Mouse (Mus musculus): Measurements from ENCODE around the gene Fbxw7.

Fbxw7 gene

GRCm38 (mm10) chr3:84814762-84815381 lies at the start of gene Fbxw7:
TSS of gene Fbxw7 (plus strand) at chr3:84815268.
- DNase-seq, result peak; percentile 3

DNA sequence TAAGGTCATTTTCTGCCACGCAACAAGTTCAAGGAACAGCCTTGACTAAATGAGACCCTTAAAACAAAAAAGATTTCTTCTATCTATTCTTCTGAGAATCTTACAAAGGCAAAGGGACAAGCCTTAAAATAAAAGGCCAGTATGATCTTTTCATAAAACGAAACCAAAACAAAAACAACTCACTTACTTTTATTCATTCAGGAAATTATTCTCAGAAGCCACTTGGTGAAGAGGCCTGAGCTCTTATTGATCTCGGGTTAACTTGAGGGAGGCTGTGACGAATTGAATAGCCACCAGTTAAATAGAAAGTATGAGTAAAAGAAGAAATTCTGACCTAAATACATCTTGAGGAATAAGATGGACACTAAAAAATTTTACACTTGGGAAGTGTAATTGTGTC lies 46.1 kb upstream of the Fbxw7 start:
- no peak for DNase-seq

DNA sequence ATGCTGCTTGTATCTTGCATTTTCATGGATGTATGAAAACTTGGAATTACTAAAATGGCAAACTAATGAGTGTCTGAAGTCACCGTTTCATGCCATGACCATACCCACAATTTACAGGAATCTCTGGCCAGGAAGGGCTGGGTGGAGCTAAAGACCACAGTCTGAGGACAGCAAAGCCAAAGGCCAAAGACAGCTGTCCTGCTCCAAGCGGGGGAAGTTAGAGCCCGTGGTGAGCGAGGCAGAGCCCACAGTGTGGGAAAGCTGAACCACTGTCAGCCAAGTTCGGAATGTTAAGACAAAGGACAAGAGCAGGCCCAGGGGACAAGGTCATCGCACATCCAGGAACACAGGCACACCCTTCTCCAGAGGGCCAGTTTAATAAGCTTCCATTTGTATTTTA lies 45.7 kb upstream of the Fbxw7 start:
- no peak for DNase-seq

DNA sequence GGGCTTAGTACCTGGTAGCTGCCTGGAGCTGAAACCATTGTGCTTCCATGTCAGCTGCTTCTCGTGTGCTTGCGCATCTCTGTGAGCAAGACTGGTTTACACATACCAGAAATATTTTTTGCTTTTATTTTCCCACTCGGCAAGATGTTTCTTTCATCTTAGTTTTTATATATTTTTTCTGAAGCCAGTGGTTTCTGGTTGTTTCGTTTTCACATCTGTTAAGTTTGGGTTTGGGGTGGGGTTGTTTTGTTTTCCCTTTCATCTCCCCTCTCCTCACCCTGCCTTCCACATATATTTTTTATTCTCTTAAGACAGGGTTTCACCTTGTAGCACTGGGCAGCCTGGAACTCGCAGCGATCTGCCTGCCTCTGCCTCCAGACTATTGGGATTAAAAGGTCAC lies 44.5 kb upstream of the Fbxw7 start:
- DNase-seq, result no peak

DNA sequence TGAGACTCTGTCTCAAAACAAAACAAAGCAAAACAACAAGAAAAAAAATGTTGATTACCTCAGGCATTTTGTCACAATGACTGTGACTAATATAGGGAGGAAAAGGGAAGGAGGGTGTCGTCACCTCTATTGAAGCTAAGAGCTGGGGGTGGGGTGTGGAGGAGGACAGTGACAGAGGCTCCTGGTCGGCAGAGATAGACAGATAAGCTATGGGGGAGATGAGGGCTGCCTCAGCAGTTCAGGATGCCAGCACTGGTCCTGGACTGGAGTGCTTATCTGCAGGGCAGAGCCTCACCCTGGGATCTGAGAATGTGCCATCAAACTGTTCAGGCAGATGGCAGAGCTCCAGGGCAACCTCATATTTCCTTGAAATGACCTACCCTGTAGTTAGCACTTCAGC lies 43.1 kb upstream of the Fbxw7 start:
- no peak for DNase-seq

GRCm38 (mm10) chr3:84774246-84775066 lies 40.6 kb upstream of the Fbxw7 start:
- DNase-seq, result no peak

GRCm38 (mm10) chr3:84775067-84775423 lies 40.0 kb upstream of the Fbxw7 start:
- no peak for DNase-seq

GRCm38 (mm10) chr3:84775577-84775976 lies 39.5 kb upstream of the Fbxw7 start:
- DNase-seq, result no peak

DNA sequence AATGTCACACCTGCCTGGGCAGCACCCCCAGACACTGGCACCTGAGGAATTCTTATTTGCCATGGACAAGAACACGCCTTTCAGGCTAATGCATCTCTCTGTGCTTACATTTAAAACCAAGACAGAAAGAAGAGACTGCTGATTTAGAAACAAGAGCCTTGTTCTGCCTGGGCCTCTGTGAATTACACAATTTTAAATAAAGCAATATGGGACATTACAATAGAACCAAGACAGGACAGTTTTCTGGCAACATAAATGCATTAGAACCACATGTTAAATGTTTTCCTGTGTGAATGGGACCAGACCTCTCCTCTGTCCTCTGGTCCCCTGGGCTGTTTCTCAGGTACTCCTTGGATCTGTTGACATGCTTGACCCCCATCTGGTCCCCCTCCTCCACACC lies 39.0 kb upstream of the Fbxw7 start:
- DNase-seq, result no peak

DNA sequence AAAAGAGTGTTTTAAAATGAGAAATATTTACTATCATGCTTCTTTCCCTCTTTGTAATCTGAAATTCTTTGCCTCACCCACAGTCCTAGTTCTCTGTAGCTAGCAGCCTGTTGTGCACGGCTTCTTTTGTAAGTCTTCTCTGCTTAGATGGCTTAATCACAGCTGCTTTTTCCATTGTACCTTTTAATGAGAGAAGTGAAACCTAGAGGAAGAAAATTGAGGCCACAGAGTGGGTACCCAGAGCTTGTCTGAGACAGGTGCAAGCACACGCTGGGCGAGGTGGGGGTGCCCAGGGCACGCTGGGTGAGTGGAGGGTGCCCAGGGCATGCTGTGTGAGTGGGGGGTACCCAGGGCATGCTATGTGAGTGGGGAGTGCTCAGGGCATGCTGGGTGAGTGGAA lies 27.2 kb upstream of the Fbxw7 start:
- DNase-seq, result no peak

DNA sequence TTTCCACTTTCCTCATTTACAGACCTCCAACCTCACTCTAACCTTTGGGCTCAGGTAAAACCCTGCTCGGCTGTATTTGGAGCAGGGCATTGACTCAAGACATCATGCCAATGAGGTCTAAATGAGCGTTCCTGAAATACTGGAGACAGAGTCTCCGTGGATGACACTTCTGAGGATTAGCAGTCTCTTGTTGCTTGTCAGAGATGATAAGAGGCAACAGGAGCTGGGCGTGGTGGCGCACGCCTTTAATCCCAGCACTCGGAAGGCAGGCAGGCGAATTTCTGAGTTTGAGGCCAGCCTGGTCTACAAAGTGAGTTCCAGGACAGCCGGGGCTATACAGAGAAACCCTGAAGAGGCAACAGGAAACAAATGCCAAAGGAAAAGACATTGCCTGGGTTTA lies 11.0 kb upstream of the Fbxw7 start:
- DNase-seq, result no peak

GRCm38 (mm10) chr3:84806206-84806605 lies 8.9 kb upstream of the Fbxw7 start:
- DNase-seq, result no peak

- DNase-seq, result no peak
Observed at GRCm38 (mm10) chr3:84807826-84808225, 7.2 kb upstream of the Fbxw7 start.

DNA sequence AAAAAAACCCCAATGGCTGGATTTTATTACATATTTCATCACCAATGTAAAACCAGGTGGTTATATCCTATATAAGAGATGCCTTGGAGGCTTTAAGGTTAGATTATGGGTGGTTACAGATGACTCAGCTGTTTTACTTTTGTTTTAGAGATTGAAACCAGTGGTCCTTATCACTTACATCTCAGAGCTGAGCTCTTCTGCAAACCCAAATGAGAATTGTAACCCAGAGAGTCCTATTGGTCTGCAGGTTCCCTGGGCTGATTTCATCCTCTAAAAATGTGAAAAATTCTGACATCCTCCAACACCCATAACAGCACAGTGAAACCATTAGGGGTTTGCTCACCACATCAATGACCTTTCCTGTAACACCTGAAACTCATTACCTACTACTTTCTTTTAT lies 6.2 kb upstream of the Fbxw7 start:
- DNase-seq, result no peak

GRCm38 (mm10) chr3:84810803-84811202 lies 4.3 kb upstream of the Fbxw7 start:
- DNase-seq, result no peak

GRCm38 (mm10) chr3:84813436-84814156 lies 1.5 kb upstream of the Fbxw7 start:
- no peak for DNase-seq

- peak; percentile 100 for DNase-seq
Observed at GRCm38 (mm10) chr3:84814157-84814761, 809 bp upstream of the Fbxw7 start.

GRCm38 (mm10) chr3:84815461-84815860 lies 393 bp downstream of the Fbxw7 start:
- peak; percentile 51 for DNase-seq

GRCm38 (mm10) chr3:84816951-84817350 lies 1.9 kb downstream of the Fbxw7 start:
- no peak for DNase-seq

- no peak for DNase-seq
Observed at GRCm38 (mm10) chr3:84820654-84821201, 5.7 kb downstream of the Fbxw7 start.

GRCm38 (mm10) chr3:84825990-84826389 lies 10.9 kb downstream of the Fbxw7 start:
- no peak for DNase-seq

GRCm38 (mm10) chr3:84826405-84826804 lies 11.3 kb downstream of the Fbxw7 start:
- peak; percentile 46 for DNase-seq

DNA sequence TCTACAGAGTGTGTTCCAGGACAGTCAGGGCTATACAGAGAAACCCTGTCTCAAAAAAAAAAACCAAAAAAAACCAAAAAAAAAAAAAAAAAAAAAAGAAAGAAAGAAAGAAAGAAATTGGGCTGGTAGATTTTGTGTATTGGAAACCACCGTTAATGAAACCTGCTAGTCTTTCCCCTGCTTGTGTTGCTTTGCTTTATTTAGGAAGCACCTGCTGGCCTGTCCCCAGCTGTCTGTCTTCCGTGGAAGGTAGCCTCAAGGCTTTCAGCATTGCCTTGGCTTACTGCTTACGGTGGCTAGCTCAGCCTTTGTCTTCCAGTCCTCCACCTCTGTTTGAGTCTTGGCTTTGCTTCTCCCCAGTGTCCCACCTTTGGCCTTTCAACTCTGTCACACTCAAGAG lies 11.9 kb downstream of the Fbxw7 start:
- DNase-seq, result no peak

All from lung, postnatal 14 days (tissue).